Mouse (Mus musculus) right cerebral cortex, adult 18-20 months (tissue): ENCODE data around the gene Map4k3.
"Not testable (repeated sequence)": the region's sequence is repeated elsewhere in the genome, so short reads cannot be mapped to it uniquely, and the experiment has no call there.

ENCODE experiments used
- DNase-seq: peaks from one replicate; pipeline ENCODE4 v3.0.0; 2022; ENCODE audit warnings: mixed read lengths

The Map4k3 gene

GRCm38 (mm10) chr17:80621691-80622090 is 106.6 kb downstream of the Map4k3 start:
- no peak for DNase-seq

- DNase-seq: peak; percentile 78
Measured at GRCm38 (mm10) chr17:80620786-80621423, 107.4 kb downstream of the Map4k3 start.

GRCm38 (mm10) chr17:80619556-80619955 is 108.7 kb downstream of the Map4k3 start:
- DNase-seq: no peak

- DNase-seq: no peak
Measured at GRCm38 (mm10) chr17:80618890-80619289, 109.4 kb downstream of the Map4k3 start.

- no peak for DNase-seq
Measured at GRCm38 (mm10) chr17:80603806-80604205, 124.5 kb downstream of the Map4k3 start.

GRCm38 (mm10) chr17:80603079-80603625 is 125.1 kb downstream of the Map4k3 start:
- DNase-seq: no peak

- peak; percentile 61 for DNase-seq
Measured at GRCm38 (mm10) chr17:80601371-80601770, 126.9 kb downstream of the Map4k3 start.

GRCm38 (mm10) chr17:80583051-80583450 is 145.2 kb downstream of the Map4k3 start:
- no peak for DNase-seq

GRCm38 (mm10) chr17:80579901-80580300 is 148.4 kb downstream of the Map4k3 start:
- no peak for DNase-seq

GRCm38 (mm10) chr17:80579089-80579488 is 149.2 kb downstream of the Map4k3 start:
- no peak for DNase-seq

GRCm38 (mm10) chr17:80578041-80578440 is 150.2 kb downstream of the Map4k3 start:
- no peak for DNase-seq

GRCm38 (mm10) chr17:80577639-80578038 is 150.6 kb downstream of the Map4k3 start, which contains the start of gene Cdkl4:
Cdkl4 (minus strand) TSS chr17:80577813.
- DNase-seq: no peak

- DNase-seq: peak; percentile 84
Measured at GRCm38 (mm10) chr17:80577214-80577613, 151.1 kb downstream of the Map4k3 start.

- no peak for DNase-seq
Measured at GRCm38 (mm10) chr17:80575008-80575407, 153.3 kb downstream of the Map4k3 start.

GRCm38 (mm10) chr17:80574471-80574965 is 153.8 kb downstream of the Map4k3 start:
- DNase-seq: no peak

- DNase-seq: no peak
Measured at GRCm38 (mm10) chr17:80572187-80572935, 155.9 kb downstream of the Map4k3 start.

GRCm38 (mm10) chr17:80571460-80571859 is 156.8 kb downstream of the Map4k3 start:
- DNase-seq: no peak

GRCm38 (mm10) chr17:80569718-80570117 is 158.6 kb downstream of the Map4k3 start:
- not testable (repeated sequence) for DNase-seq

GRCm38 (mm10) chr17:80568842-80569601 is 159.3 kb downstream of the Map4k3 start:
- no peak for DNase-seq

GRCm38 (mm10) chr17:80568441-80568840 is 159.8 kb downstream of the Map4k3 start:
- no peak for DNase-seq

- DNase-seq: no peak
Measured at GRCm38 (mm10) chr17:80564611-80564924, 163.7 kb downstream of the Map4k3 start.

GRCm38 (mm10) chr17:80563762-80564610 is 164.3 kb downstream of the Map4k3 start:
- DNase-seq: not testable (repeated sequence)
